Mouse (Mus musculus): ENCODE measurements around the gene Rnasel.
A peak's percentile ranks its signal among the peaks of the same experiment; 100 is the strongest.

The Rnasel gene

GRCm38 (mm10) chr1:153749211-153749801 is at the start of gene Rnasel:
Rnasel (plus strand) TSS chr1:153749426.
- Histone ChIP-seq H3K36me3 (ENCODE audit: control insufficient read depth, insufficient read depth, low read length, poor library complexity, severe bottlenecking) (no peaks in the 10 kb centered on the region), H3K27me3 (ENCODE audit: control insufficient read depth, insufficient read depth, low read length, poor library complexity, severe bottlenecking) (no peaks in the 10 kb centered on the region)
- peak; percentile 89 for DNase-seq (ENCODE audit: low read depth, low spot score)

- no peaks in the 10 kb centered on the region for H3K36me3 ChIP-seq (ENCODE audit: control insufficient read depth, insufficient read depth, low read length, poor library complexity, severe bottlenecking)
- no peaks in the 10 kb centered on the region for H3K27me3 ChIP-seq (ENCODE audit: control insufficient read depth, insufficient read depth, low read length, poor library complexity, severe bottlenecking)
- DNase-seq (ENCODE audit: low read depth, low spot score): peak; percentile 38
Measured at GRCm38 (mm10) chr1:153700448-153701063, 48.7 kb upstream of the Rnasel start.

- no peak for DNase-seq (ENCODE audit: low read depth, low spot score)
- H3K36me3 ChIP-seq (ENCODE audit: control insufficient read depth, insufficient read depth, low read length, poor library complexity, severe bottlenecking): no peaks in the 10 kb centered on the region
- no peaks in the 10 kb centered on the region for H3K27me3 ChIP-seq (ENCODE audit: control insufficient read depth, insufficient read depth, low read length, poor library complexity, severe bottlenecking)
Measured at GRCm38 (mm10) chr1:153701461-153701860, 47.8 kb upstream of the Rnasel start.

- no peaks in the 10 kb centered on the region for H3K36me3 ChIP-seq (ENCODE audit: control insufficient read depth, insufficient read depth, low read length, poor library complexity, severe bottlenecking)
- H3K27me3 ChIP-seq (ENCODE audit: control insufficient read depth, insufficient read depth, low read length, poor library complexity, severe bottlenecking): no peaks in the 10 kb centered on the region
- no peak for DNase-seq (ENCODE audit: low read depth, low spot score)
Measured at GRCm38 (mm10) chr1:153702166-153702852, 46.9 kb upstream of the Rnasel start.

- no peak for DNase-seq (ENCODE audit: low read depth, low spot score)
- Histone ChIP-seq H3K36me3 (ENCODE audit: control insufficient read depth, insufficient read depth, low read length, poor library complexity, severe bottlenecking) (no peaks in the 10 kb centered on the region), H3K27me3 (ENCODE audit: control insufficient read depth, insufficient read depth, low read length, poor library complexity, severe bottlenecking) (no peaks in the 10 kb centered on the region)
Measured at GRCm38 (mm10) chr1:153702853-153703410, 46.3 kb upstream of the Rnasel start.

- Histone ChIP-seq H3K36me3 (ENCODE audit: control insufficient read depth, insufficient read depth, low read length, poor library complexity, severe bottlenecking) (no peaks in the 10 kb centered on the region), H3K27me3 (ENCODE audit: control insufficient read depth, insufficient read depth, low read length, poor library complexity, severe bottlenecking) (no peaks in the 10 kb centered on the region)
- no peak for DNase-seq (ENCODE audit: low read depth, low spot score)
Measured at GRCm38 (mm10) chr1:153703445-153703991, 45.7 kb upstream of the Rnasel start.

- Histone ChIP-seq H3K36me3 (ENCODE audit: control insufficient read depth, insufficient read depth, low read length, poor library complexity, severe bottlenecking) (no peaks in the 10 kb centered on the region), H3K27me3 (ENCODE audit: control insufficient read depth, insufficient read depth, low read length, poor library complexity, severe bottlenecking) (no peaks in the 10 kb centered on the region)
- no peak for DNase-seq (ENCODE audit: low read depth, low spot score)
Measured at GRCm38 (mm10) chr1:153704174-153704573, 45.1 kb upstream of the Rnasel start.

GRCm38 (mm10) chr1:153704996-153705395 is 44.2 kb upstream of the Rnasel start:
- no peak for DNase-seq (ENCODE audit: low read depth, low spot score)
- no peaks in the 10 kb centered on the region for H3K36me3 ChIP-seq (ENCODE audit: control insufficient read depth, insufficient read depth, low read length, poor library complexity, severe bottlenecking)
- H3K27me3 ChIP-seq (ENCODE audit: control insufficient read depth, insufficient read depth, low read length, poor library complexity, severe bottlenecking): no peaks in the 10 kb centered on the region

GRCm38 (mm10) chr1:153708626-153709025 is 40.6 kb upstream of the Rnasel start:
- H3K27me3 ChIP-seq (ENCODE audit: control insufficient read depth, insufficient read depth, low read length, poor library complexity, severe bottlenecking): no peaks in the 10 kb centered on the region
- no peak for DNase-seq (ENCODE audit: low read depth, low spot score)

GRCm38 (mm10) chr1:153709451-153709850 is 39.8 kb upstream of the Rnasel start:
- H3K27me3 ChIP-seq (ENCODE audit: control insufficient read depth, insufficient read depth, low read length, poor library complexity, severe bottlenecking): no peaks in the 10 kb centered on the region
- no peaks in the 10 kb centered on the region for H3K36me3 ChIP-seq (ENCODE audit: control insufficient read depth, insufficient read depth, low read length, poor library complexity, severe bottlenecking)
- peak; percentile 4 for DNase-seq (ENCODE audit: low read depth, low spot score)

More at GRCm38 (mm10) chr1:153708626-153709025, 40.6 kb upstream of the Rnasel start:
- H3K36me3 ChIP-seq (ENCODE audit: control insufficient read depth, insufficient read depth, low read length, poor library complexity, severe bottlenecking): no peaks in the 10 kb centered on the region

- no peak for DNase-seq (ENCODE audit: low read depth, low spot score)
- no peaks in the 10 kb centered on the region for H3K27me3 ChIP-seq (ENCODE audit: control insufficient read depth, insufficient read depth, low read length, poor library complexity, severe bottlenecking)
Measured at GRCm38 (mm10) chr1:153711544-153712262, 37.5 kb upstream of the Rnasel start.

GRCm38 (mm10) chr1:153712633-153713032 is 36.6 kb upstream of the Rnasel start:
- Histone ChIP-seq H3K27me3 (ENCODE audit: control insufficient read depth, insufficient read depth, low read length, poor library complexity, severe bottlenecking) (no peaks in the 10 kb centered on the region), H3K36me3 (ENCODE audit: control insufficient read depth, insufficient read depth, low read length, poor library complexity, severe bottlenecking) (no peaks in the 10 kb centered on the region)
- DNase-seq (ENCODE audit: low read depth, low spot score): no peak

More at GRCm38 (mm10) chr1:153711544-153712262, 37.5 kb upstream of the Rnasel start:
- no peaks in the 10 kb centered on the region for H3K36me3 ChIP-seq (ENCODE audit: control insufficient read depth, insufficient read depth, low read length, poor library complexity, severe bottlenecking)

GRCm38 (mm10) chr1:153717990-153718389 is 31.2 kb upstream of the Rnasel start:
- Histone ChIP-seq H3K36me3 (ENCODE audit: control insufficient read depth, insufficient read depth, low read length, poor library complexity, severe bottlenecking) (no peaks in the 10 kb centered on the region), H3K27me3 (ENCODE audit: control insufficient read depth, insufficient read depth, low read length, poor library complexity, severe bottlenecking) (no peaks in the 10 kb centered on the region)
- no peak for DNase-seq (ENCODE audit: low read depth, low spot score)

- no peak for DNase-seq (ENCODE audit: low read depth, low spot score)
- H3K27me3 ChIP-seq (ENCODE audit: control insufficient read depth, insufficient read depth, low read length, poor library complexity, severe bottlenecking): no peaks in the 10 kb centered on the region
- H3K36me3 ChIP-seq (ENCODE audit: control insufficient read depth, insufficient read depth, low read length, poor library complexity, severe bottlenecking): no peaks in the 10 kb centered on the region
Measured at GRCm38 (mm10) chr1:153720935-153721334, 28.3 kb upstream of the Rnasel start.
